Mouse (Mus musculus): ENCODE measurements at regions not wholly inside any gene's neighbourhood (a gene's known extent, or its start where the extent isn't known, plus 50 kb on each side); places are given as distances from the start of the nearest gene placed in this dataset.

DNA sequence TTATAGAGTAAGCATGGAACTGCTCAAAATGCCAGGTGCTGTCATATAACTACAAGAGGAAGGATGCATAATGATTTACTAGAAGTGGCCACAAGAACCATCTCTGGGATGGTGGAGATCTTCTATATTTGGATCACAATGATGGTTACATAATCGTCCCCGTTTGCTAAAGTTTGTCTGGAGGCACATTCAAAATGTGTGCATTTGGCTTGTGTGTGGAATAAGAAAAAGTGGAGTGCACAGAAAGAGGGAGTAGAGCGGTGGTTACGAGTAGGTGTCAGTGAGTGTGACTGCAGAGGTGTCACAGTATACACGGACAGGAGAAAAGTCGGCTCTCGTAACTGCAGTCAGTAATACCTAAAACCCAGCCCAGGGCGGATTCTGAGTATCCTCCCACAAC, 238.3 kb upstream of the Cnr1 start:
- no peak for DNase-seq (ENCODE audit: low spot score in 2 of 2)

DNA sequence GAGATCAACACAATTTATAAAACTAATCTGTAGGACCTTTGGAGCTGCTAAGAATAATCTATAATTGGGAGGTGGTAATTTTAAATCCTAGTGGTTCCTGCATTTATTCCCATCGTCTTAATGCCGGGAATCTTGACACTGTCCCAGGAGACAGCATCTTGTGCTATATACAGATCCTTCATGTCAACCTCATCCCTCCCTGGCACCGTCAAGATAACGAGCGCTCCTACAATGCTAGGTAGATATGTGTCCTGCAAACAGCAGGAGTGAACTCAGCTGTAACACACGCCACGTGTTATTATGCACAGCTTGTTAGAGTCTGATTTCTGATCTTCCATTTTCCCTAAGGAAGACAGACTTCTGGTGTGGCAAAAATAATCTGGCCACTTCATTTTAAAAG, 237.0 kb upstream of the Cnr1 start:
- no peak for DNase-seq (ENCODE audit: low spot score in 2 of 2)

DNA sequence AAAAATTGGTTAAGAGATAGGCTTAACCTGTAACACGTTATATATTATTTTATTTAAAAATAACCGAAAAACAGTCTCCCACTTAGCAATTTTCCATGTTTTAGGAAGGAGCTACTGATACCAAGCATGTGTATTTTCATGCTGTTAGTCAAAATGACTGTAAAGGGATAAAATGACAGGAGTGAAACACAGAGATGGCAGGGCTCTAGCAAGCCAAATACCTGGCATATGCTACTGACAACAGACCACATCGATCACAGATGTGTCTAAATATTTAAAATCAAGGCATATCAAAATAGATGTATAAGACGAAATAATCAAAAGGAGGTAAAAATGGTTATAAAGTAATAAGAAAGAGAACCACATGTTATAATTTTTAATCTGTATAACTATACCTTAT, 231.0 kb upstream of the Cnr1 start:
- no peak for DNase-seq (ENCODE audit: low spot score in 2 of 2)

DNA sequence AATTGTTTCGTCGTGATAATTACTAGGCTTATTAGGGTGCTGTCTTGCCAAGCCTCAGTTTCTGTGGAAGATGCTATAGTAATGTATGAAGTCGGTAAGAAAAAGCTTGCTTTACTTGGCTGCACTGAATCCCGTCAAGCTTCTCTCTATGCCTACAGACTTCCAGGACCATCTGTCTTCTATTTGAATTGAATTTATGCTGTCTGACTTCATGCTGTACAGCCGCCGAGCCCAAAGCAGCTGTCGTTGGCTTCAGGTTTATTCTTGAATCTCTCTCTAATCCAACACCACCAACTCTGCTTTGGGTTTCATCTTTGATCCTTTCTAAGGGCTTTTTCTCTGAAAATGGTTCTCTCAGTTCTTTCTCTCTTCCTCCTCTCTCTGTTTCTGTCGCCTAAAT, 227.4 kb upstream of the Cnr1 start:
- no peak for DNase-seq (ENCODE audit: low spot score in 2 of 2)

DNA sequence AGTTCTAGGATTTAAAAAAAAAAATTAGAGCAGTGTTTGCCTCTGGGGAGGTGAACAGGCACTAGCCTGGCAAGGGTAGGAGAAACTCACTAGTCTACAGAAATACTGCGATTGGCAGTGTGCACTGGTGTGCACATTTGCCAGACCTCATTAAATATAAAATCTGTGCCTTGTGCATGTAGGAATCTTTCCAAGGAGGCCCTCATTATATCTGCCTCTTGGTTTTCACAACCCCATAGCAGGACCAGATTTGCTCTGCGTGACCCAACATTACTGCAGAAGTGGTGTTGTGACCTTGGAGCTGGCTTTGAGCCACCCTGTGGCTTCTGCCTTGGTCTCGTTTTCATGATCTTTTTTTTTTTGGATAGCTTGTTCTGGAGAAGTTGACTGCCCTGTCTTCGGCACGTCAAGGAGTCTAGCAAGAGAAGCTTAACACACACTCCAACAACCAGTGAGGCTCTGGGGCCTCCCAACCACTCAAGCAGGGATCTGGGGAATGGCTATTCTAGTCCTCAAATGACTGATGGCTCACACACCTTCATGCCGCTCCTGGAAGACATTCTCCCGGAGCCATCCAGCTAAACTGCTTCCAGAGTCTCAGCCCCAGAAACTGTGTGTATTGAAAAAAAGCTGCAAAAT, 222.2 kb upstream of the Cnr1 start:
- DNase-seq (ENCODE audit: low spot score in 2 of 2) = no peak

DNA sequence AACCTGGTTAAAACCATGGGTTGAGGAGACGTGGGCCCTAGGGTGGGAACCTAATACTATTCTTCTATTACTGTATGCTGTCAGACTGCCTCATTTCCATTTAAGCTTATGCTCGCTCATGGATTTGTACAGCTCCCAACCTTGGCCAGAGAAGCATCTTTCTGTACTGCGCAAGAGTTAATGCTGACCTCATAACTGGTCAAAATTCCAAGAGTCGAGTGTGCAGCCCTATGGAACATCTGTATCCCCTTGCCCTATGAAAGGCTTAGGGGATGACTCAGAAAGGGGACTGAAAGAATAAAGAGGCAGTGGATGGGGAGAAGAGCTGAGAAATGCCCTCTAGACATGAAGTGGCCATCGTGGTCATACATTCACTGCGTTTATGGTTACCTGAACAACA, 218.7 kb upstream of the Cnr1 start:
- no peak for DNase-seq (ENCODE audit: low spot score in 2 of 2)

DNA sequence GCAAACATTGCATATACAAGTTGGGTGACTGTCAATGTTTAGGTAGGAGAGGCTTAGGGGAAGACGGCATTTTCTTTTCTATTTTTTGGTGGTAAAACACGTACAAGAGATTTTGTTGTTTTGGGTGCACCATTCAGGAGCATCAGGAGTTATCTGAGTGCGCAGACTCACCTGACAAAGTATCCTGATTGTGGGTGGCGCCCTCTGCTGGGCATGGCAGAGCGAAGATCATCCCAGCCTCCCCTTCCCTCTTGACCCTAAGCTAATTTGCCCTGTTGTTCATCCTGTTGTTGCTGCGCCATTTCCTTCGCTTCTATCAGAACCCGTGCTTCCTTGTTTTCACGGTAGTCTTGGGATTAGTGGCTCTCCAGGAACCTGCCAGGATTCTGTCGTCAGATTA, 217.6 kb upstream of the Cnr1 start:
- no peak for DNase-seq (ENCODE audit: low spot score in 2 of 2)

- no peak for DNase-seq (ENCODE audit: low spot score in 2 of 2)
These were observed 207.8 kb upstream of the Cnr1 start for GRCm38 (mm10) chr4:33716475-33717117.

- DNase-seq (ENCODE audit: low spot score in 2 of 2) = no peak
These were observed 203.4 kb upstream of the Cnr1 start for GRCm38 (mm10) chr4:33720972-33721371.

DNA sequence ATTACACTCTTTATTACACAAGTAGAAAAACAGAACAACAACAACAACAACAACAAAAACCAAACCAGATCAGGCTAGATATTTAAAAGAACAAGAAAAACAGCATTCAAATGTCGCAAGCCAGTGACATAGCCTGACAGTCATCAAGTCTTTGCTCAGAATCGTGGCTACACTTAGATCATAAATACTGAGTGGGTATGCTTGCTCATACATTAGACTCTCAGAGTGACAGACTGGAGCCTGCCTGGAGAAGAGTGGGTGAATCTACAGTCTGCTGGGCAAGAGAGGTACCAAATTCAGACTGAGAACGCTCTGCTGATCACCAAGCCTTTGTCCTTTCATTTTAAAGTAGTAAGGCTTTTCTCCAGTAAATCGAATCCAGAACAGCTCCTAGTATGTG, 202.4 kb upstream of the Cnr1 start:
- DNase-seq (ENCODE audit: low spot score in 2 of 2) = no peak

DNA sequence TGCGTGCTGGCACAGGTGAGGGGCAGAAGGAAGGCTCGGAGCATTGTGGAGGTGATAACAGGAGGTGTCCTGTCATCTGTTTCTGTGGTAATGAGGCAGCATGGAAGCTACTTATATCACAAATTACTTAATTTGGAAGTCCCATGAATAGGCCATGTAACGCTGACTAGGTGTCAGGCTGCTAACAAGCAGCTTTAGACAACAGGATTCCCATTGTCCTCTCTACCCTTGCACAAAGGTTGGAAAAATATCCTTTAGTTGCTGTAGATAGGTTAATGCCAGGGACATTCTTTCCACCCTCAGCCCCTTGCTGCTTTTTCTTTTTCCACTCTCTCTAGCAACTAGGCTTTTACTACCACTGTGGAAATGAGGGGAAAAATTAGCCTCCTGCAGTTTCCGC, 192.6 kb upstream of the Cnr1 start:
- DNase-seq (ENCODE audit: low spot score in 2 of 2) = no peak

GRCm38 (mm10) chr4:33734923-33735322, 189.5 kb upstream of the Cnr1 start:
- DNase-seq (ENCODE audit: low spot score in 2 of 2) = peak in 1 of 2 experiments; percentile 38

DNA sequence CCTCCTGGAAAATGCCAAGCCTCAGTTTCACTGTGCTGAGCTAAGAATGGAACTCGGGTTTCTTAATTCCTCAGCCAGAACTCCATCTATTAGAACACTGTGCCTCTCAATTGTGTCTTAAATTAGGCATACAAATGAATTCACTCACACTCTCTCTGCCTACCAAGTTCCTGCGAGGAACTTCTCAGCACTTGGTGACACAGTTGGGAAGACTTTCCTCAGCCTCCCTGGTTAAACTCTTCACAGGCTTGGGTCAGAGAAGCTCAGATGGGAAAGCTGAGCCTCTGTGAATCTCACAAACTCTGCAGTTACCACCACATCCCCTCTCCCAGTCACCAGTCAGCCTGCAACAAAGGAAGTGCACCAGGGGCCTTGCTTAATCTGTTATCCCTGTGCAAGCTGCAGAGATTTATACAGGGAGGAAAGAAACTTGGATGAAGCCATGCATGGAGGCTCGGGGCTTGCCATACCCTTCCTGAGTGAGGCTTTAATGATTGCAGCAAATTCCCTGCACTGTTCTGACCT, 188.9 kb upstream of the Cnr1 start:
- DNase-seq (ENCODE audit: low spot score in 2 of 2) = no peak

GRCm38 (mm10) chr4:33736061-33736701, 188.2 kb upstream of the Cnr1 start:
- no peak for DNase-seq (ENCODE audit: low spot score in 2 of 2)

DNA sequence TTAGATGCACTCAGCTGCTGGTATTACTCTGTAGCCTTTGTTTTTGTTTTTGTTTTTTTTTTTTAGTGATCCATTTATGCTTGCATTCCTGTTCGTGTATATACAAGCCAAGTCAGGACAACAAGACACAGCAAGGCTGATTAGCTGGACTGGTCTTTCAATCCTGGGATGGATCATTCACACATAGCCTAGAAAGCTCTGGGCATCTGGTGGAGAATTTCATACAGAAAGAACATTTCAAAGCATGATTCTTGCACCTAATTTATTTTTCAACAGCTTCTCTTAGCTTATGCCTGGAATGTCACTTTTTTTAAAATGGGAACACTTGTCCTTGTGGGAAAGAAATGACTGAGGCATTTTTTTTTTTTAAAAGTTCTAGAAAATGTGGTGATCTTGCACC, 187.1 kb upstream of the Cnr1 start:
- no peak for DNase-seq (ENCODE audit: low spot score in 2 of 2)

DNA sequence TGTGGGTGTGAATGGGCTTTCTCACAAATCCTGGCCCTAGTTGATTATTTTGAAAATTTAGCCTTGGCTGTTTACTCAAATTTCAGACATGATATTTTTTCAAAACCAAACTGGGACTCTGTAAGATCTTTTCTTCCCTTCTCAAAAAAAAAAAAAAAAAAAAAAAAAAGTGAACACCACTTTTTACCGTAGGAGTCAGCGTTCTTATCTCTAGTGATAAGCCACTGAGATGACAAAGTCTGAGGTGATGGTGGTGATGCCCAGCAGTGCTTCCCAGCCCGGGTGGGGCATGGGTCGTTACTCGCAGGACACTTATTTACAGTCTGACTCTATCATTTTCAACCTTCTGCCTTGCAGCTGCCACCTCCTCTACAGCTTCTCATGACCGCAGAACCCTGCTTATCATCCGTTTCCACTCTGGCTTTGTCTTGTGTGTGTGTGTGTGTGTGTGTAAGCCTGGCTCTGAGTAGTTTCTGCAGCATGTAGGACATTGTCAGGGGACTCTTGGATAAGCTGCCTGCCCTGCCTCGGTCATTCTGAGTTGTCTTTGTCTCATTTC, 186.5 kb upstream of the Cnr1 start:
- DNase-seq (ENCODE audit: low spot score in 2 of 2) = no peak

GRCm38 (mm10) chr4:33739211-33739904, 185.0 kb upstream of the Cnr1 start:
- no peak for DNase-seq (ENCODE audit: low spot score in 2 of 2)

GRCm38 (mm10) chr4:33740982-33741381, 183.4 kb upstream of the Cnr1 start:
- DNase-seq (ENCODE audit: low spot score in 2 of 2) = no peak

- DNase-seq (ENCODE audit: low spot score in 2 of 2) = no peak
These were observed 179.2 kb upstream of the Cnr1 start for GRCm38 (mm10) chr4:33745180-33745579.

- DNase-seq (ENCODE audit: low spot score in 2 of 2) = no peak
These were observed 177.0 kb upstream of the Cnr1 start for GRCm38 (mm10) chr4:33747316-33747895.

GRCm38 (mm10) chr4:33767721-33768120, 156.7 kb upstream of the Cnr1 start:
- no peak for DNase-seq (ENCODE audit: low spot score in 2 of 2)

DNA sequence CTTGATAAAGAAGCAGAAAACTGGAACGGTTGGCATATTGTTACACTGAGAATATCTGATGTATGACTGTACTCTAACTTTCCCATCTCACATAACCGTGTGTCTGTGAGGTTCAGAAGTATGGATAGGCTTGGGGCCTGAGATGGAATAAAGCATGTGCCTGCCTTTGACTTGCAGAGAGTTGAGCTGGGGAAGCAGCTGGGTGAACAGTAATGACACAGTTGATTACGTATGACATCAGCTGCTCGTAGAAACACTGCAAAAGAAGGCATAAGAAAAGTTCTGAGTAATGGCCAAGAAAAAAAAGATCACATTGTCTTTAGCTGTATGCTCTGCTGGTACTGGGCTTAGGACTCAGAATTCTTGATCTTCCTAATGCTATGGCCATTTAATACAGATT, 138.4 kb upstream of the Cnr1 start:
- no peak for DNase-seq (ENCODE audit: low spot score in 2 of 2)

Measured in urinary bladder, postnatal 4 days (tissue).